Comparison of ENCODE assay signal across 11 mouse cellular contexts in the genomic region with DNA sequence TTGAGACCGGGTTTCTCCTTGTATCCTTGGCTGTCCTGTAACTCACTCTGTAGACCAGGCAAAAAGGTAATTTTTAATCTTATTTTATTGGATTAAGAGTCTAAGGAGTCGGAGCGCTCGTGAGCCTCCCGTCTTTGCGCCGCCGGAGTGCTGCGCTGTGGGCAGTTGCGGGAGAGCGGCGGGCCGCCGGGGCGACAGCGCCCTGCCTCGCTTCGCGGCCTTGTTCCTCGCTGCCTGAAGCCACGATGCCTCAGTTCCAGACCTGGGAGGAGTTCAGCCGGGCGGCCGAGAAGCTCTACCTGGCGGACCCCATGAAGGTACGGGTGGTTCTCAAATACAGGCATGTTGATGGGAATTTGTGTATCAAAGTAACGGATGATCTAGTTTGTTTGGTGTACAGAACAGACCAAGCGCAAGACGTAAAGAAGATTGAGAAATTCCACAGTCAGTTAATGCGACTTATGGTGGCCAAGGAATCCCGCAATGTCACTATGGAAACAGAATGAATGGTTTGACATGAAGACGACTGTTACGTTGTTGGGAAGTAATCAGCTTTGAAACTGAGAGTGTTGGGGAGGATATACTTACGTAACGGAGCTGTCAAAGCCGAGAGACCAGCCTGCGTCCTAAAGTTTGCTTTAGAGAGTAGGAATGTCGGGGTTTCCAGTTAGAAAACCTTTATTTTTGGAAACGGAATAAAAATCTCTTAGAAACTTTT. TPM values are rescaled to one million over a fixed set of nuclear protein-coding genes. Genes with fewer than 3 reads are reported as not detected.
A peak's percentile ranks its signal among the peaks of the same experiment; 100 is the strongest.
DNase-seq lines count a peak whose midpoint lies in the region; ATAC-seq lines count a peak whose summit lies in the region.
"Not testable (repeated sequence)": the region's sequence is repeated elsewhere in the genome, so short reads cannot be mapped to it uniquely, and the experiment has no call there.
"Had no signal": no experiment of that assay in that cellular context is flagged by ENCODE, and none has a peak within 500 bp of the region (broad histone marks: within the 10 kb centered on the region; RNA-seq: fewer than 3 reads in every experiment).

No protein-coding gene starts in this region.

- peak; percentile 61 for DNase-seq in R1 (ENCODE audit: low read depth, low spot score)
- peak; percentile 2 for DNase-seq in layer of hippocampus, adult 9-11 months
- DNase-seq in liver, embryonic 11.5 days (ENCODE audit: low spot score), result not testable (repeated sequence)
- peak; percentile 20 for DNase-seq in neural tube, embryonic 10.5 days (ENCODE audit: extremely low spot score, low spot score)

- WGBS in embryonic facial prominence, embryonic 13.5 days, result 28% methylated on average over 39 of the region's 39 CpGs
- WGBS in hindbrain, embryonic 16.5 days, result 25% methylated on average over 38 of the region's 39 CpGs
- 29% methylated on average over 38 of the region's 39 CpGs for WGBS in liver, embryonic 11.5 days
- WGBS in stomach, embryonic 15.5 days, result 27% methylated on average over 39 of the region's 39 CpGs

- not testable (repeated sequence) for H3K27ac ChIP-seq in embryonic facial prominence, embryonic 13.5 days; hindbrain, embryonic 16.5 days (ENCODE audit: low read depth, low read length); liver, embryonic 11.5 days (ENCODE audit: low read depth, low read length); stomach, embryonic 15.5 days

- not testable (repeated sequence) for H3K36me3 ChIP-seq in embryonic facial prominence, embryonic 13.5 days; hindbrain, embryonic 16.5 days (ENCODE audit: control insufficient read depth, insufficient read depth, low read length); liver, embryonic 11.5 days (ENCODE audit: control insufficient read depth, insufficient read depth, low read length); stomach, embryonic 15.5 days

- peak overlapping the region; percentile 51 for H3K4me2 ChIP-seq in embryonic facial prominence, embryonic 13.5 days
- peak overlapping the region; percentile 52 for H3K4me2 ChIP-seq in hindbrain, embryonic 16.5 days (ENCODE audit: low read length)
- 0 out of 2 replicates have a peak overlapping the region, but pooled peaks have one; percentile 31 for H3K4me2 ChIP-seq in liver, embryonic 11.5 days
- peak overlapping the region; percentile 37 for H3K4me2 ChIP-seq in stomach, embryonic 15.5 days

- H3K4me1 ChIP-seq in embryonic facial prominence, embryonic 13.5 days; hindbrain, embryonic 16.5 days (ENCODE audit: control insufficient read depth, insufficient read depth, low read depth, low read length); liver, embryonic 11.5 days (replicated peaks; ENCODE audit: control insufficient read depth, insufficient read depth, low read length); stomach, embryonic 15.5 days: not testable (repeated sequence)

- not testable (repeated sequence) for H3K9ac ChIP-seq in embryonic facial prominence, embryonic 13.5 days; liver, embryonic 11.5 days (ENCODE audit: low read depth, low read length); stomach, embryonic 15.5 days
- H3K9ac ChIP-seq in hindbrain, embryonic 16.5 days (ENCODE audit: low read depth, low read length), result 0 out of 2 replicates have a peak overlapping the region, but pooled peaks have one; percentile 36

- H3K4me3 ChIP-seq in embryonic facial prominence, embryonic 13.5 days, result peak overlapping the region; percentile 29
- peak overlapping the region; percentile 32 for H3K4me3 ChIP-seq in hindbrain, embryonic 16.5 days (ENCODE audit: low read length)
- not testable (repeated sequence) for H3K4me3 ChIP-seq in liver, embryonic 11.5 days (ENCODE audit: low read depth, low read length); stomach, embryonic 15.5 days (replicated peaks)

- not testable (repeated sequence) for H3K27me3 ChIP-seq in embryonic facial prominence, embryonic 13.5 days; hindbrain, embryonic 16.5 days (replicated peaks; ENCODE audit: control insufficient read depth, insufficient read depth, low read length); liver, embryonic 11.5 days (replicated peaks; ENCODE audit: control insufficient read depth, insufficient read depth, low read length); stomach, embryonic 15.5 days (replicated peaks)

- not testable (repeated sequence) for ATAC-seq in embryonic facial prominence, embryonic 13.5 days (ENCODE audit: insufficient number of reproducible peaks, insufficient read depth, low FRiP score, low TSS enrichment, low read depth); liver, embryonic 11.5 days (replicated peaks; ENCODE audit: low FRiP score); stomach, embryonic 15.5 days (ENCODE audit: insufficient read depth, low FRiP score, low read depth)
- ATAC-seq in granulocyte monocyte progenitor cell, adult 5-6 weeks (replicated peaks; ENCODE audit: poor library complexity, severe bottlenecking), result peak; percentile 59
- peak; percentile 85 for ATAC-seq in hindbrain, embryonic 16.5 days

- not testable (repeated sequence) for H3K9me3 ChIP-seq in embryonic facial prominence, embryonic 13.5 days; hindbrain, embryonic 16.5 days (ENCODE audit: control insufficient read depth, low read length); liver, embryonic 11.5 days (ENCODE audit: control insufficient read depth, low read length); stomach, embryonic 15.5 days

RNA-seq across cellular contexts. Expression of gene Olfr153, which starts 5.5 kb away (rescaled TPM):
- not detected in 2 replicates for polyA plus RNA-seq in embryonic facial prominence, embryonic 13.5 days (2015; fragmentation: Nextera tagmentation; extraction: Ambion mirVana)
- total RNA-seq in granulocyte monocyte progenitor cell, adult 5-6 weeks (2014; fragmentation: Nextera tagmentation), result not detected in 2 replicates
- not detected in 2 replicates for total RNA-seq in granulocyte monocyte progenitor cell, adult 5-6 weeks (2017)
- not detected in 2 replicates for polyA plus RNA-seq in hindbrain, embryonic 16.5 days (2015; fragmentation: Nextera tagmentation; extraction: Ambion mirVana)
- polyA plus RNA-seq in liver, embryonic 11.5 days (2014; fragmentation: Nextera tagmentation; extraction: Ambion mirVana), result not detected in 2 replicates
- not detected in 2 replicates for polyA plus RNA-seq in stomach, embryonic 15.5 days (2015; fragmentation: Nextera tagmentation; extraction: Ambion mirVana)
- total RNA-seq: gastrocnemius, adult 18-20 months; heart, postnatal 14 days had no signal
- polyA plus RNA-seq: liver, embryonic 16.5 days had no signal

RNA-seq across cellular contexts. Expression of gene Olfr1128, which starts 19.3 kb away (rescaled TPM):
- polyA plus RNA-seq in embryonic facial prominence, embryonic 13.5 days (2015; fragmentation: Nextera tagmentation; extraction: Ambion mirVana), result not detected in 2 replicates
- not detected in 2 replicates for total RNA-seq in granulocyte monocyte progenitor cell, adult 5-6 weeks (2014; fragmentation: Nextera tagmentation)
- total RNA-seq in granulocyte monocyte progenitor cell, adult 5-6 weeks (2017), result not detected in 2 replicates
- not detected in 2 replicates for polyA plus RNA-seq in hindbrain, embryonic 16.5 days (2015; fragmentation: Nextera tagmentation; extraction: Ambion mirVana)
- not detected in 2 replicates for polyA plus RNA-seq in liver, embryonic 11.5 days (2014; fragmentation: Nextera tagmentation; extraction: Ambion mirVana)
- polyA plus RNA-seq in stomach, embryonic 15.5 days (2015; fragmentation: Nextera tagmentation; extraction: Ambion mirVana), result not detected in 2 replicates
- total RNA-seq: gastrocnemius, adult 18-20 months; heart, postnatal 14 days had no signal
- polyA plus RNA-seq: liver, embryonic 16.5 days had no signal

RNA-seq across cellular contexts. Expression of gene Pramel6, which starts 19.7 kb away (rescaled TPM):
- not detected in 2 replicates for polyA plus RNA-seq in embryonic facial prominence, embryonic 13.5 days (2015; fragmentation: Nextera tagmentation; extraction: Ambion mirVana)
- total RNA-seq in granulocyte monocyte progenitor cell, adult 5-6 weeks (2014; fragmentation: Nextera tagmentation), result not detected in 2 replicates
- not detected in 2 replicates for total RNA-seq in granulocyte monocyte progenitor cell, adult 5-6 weeks (2017)
- polyA plus RNA-seq in hindbrain, embryonic 16.5 days (2015; fragmentation: Nextera tagmentation; extraction: Ambion mirVana), result not detected in 2 replicates
- polyA plus RNA-seq in liver, embryonic 11.5 days (2014; fragmentation: Nextera tagmentation; extraction: Ambion mirVana), result not detected in 2 replicates
- not detected in 2 replicates for polyA plus RNA-seq in stomach, embryonic 15.5 days (2015; fragmentation: Nextera tagmentation; extraction: Ambion mirVana)
- total RNA-seq: gastrocnemius, adult 18-20 months; heart, postnatal 14 days had no signal
- polyA plus RNA-seq: liver, embryonic 16.5 days had no signal

RNA-seq across cellular contexts. Expression of gene Pramel7, which starts 29.2 kb away (rescaled TPM):
- not detected in 2 replicates for polyA plus RNA-seq in embryonic facial prominence, embryonic 13.5 days (2015; fragmentation: Nextera tagmentation; extraction: Ambion mirVana)
- total RNA-seq in granulocyte monocyte progenitor cell, adult 5-6 weeks (2014; fragmentation: Nextera tagmentation), result not detected in 2 replicates
- total RNA-seq in granulocyte monocyte progenitor cell, adult 5-6 weeks (2017), result not detected in 2 replicates
- not detected in 2 replicates for polyA plus RNA-seq in hindbrain, embryonic 16.5 days (2015; fragmentation: Nextera tagmentation; extraction: Ambion mirVana)
- not detected in 2 replicates for polyA plus RNA-seq in liver, embryonic 11.5 days (2014; fragmentation: Nextera tagmentation; extraction: Ambion mirVana)
- polyA plus RNA-seq in stomach, embryonic 15.5 days (2015; fragmentation: Nextera tagmentation; extraction: Ambion mirVana), result not detected in 2 replicates
- total RNA-seq: gastrocnemius, adult 18-20 months; heart, postnatal 14 days had no signal
- polyA plus RNA-seq: liver, embryonic 16.5 days had no signal

RNA-seq across cellular contexts. Expression of gene Olfr1129, which starts 47.6 kb away (rescaled TPM):
- not detected in 2 replicates for polyA plus RNA-seq in embryonic facial prominence, embryonic 13.5 days (2015; fragmentation: Nextera tagmentation; extraction: Ambion mirVana)
- not detected in 2 replicates for total RNA-seq in granulocyte monocyte progenitor cell, adult 5-6 weeks (2014; fragmentation: Nextera tagmentation)
- not detected in 2 replicates for total RNA-seq in granulocyte monocyte progenitor cell, adult 5-6 weeks (2017)
- polyA plus RNA-seq in hindbrain, embryonic 16.5 days (2015; fragmentation: Nextera tagmentation; extraction: Ambion mirVana), result not detected in 2 replicates
- polyA plus RNA-seq in liver, embryonic 11.5 days (2014; fragmentation: Nextera tagmentation; extraction: Ambion mirVana), result not detected in 2 replicates
- not detected in 2 replicates for polyA plus RNA-seq in stomach, embryonic 15.5 days (2015; fragmentation: Nextera tagmentation; extraction: Ambion mirVana)
- total RNA-seq: gastrocnemius, adult 18-20 months; heart, postnatal 14 days had no signal
- polyA plus RNA-seq: liver, embryonic 16.5 days had no signal
